Mouse (Mus musculus) spleen, adult 2 months (tissue): ENCODE results near the gene Als2cl.

Experiments used
- CTCF ChIP-seq: fragments of 200-500 bp; IDR thresholded peaks from 2 replicates; pipeline ENCODE4 v1.5.1; 2011; ENCODE audit warnings: mild to moderate bottlenecking, inconsistent platforms; ENCODE audit not compliant: insufficient read depth, insufficient read length, insufficient replicate concordance; ENCODE audit errors: extremely low read depth
- POLR2A ChIP-seq: fragments of 200-500 bp; IDR thresholded peaks from 2 replicates; pipeline ENCODE4 v1.6.1; 2011; ENCODE audit warnings: low read depth, low read length, inconsistent platforms

DNA sequence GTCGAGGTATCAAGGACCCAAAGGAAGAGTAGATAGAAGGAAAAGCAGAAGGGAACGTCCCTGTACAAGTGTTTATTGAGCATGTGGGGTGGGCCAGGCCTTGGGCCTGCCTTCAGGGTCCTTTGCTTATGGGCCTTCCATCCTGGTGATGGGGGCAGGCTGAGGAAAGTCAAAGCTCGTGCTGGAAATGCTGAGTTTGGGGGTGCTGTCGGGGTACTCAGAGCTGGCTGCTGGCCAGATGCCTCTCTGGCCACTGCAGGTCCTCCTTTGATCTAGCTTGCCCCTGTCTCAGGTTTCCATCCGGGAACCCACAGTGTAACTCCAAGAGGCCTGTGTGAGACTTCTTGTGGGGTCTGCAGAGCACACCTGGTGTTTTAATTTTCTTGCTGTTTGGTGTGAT lies 21.1 kb upstream of the Als2cl start:
- TF ChIP-seq POLR2A, result no peak
- no peak for TF ChIP-seq CTCF
